Mouse (Mus musculus): Measurements from ENCODE around the gene Eef1a2. TPM values are rescaled to one million over a fixed set of nuclear protein-coding genes. Genes with fewer than 3 reads are reported as not detected.

Gene Eef1a2
- polyA plus RNA-seq, 1 experiment from 2014 or later: 24.7 TPM

Other genes with a start within 250 kb of the Eef1a2 start
- gene Ythdf1, start 236.1 kb downstream of the Eef1a2 start, polyA plus RNA-seq (2014; fragmentation: Nextera tagmentation; extraction: Ambion mirVana): 42.6 and 45.7 TPM in 2 replicates
- gene Birc7, start 228.0 kb downstream of the Eef1a2 start, polyA plus RNA-seq (2014; fragmentation: Nextera tagmentation; extraction: Ambion mirVana): 0.39 TPM in 1 of 2 replicates, not detected in the other
- gene Nkain4, start 202.3 kb downstream of the Eef1a2 start, polyA plus RNA-seq (2014; fragmentation: Nextera tagmentation; extraction: Ambion mirVana): 47.5 and 57.4 TPM in 2 replicates
- 53.7 and 59.0 TPM in 2 replicates for gene Arfgap1, start 189.8 kb downstream of the Eef1a2 start, polyA plus RNA-seq (2014; fragmentation: Nextera tagmentation; extraction: Ambion mirVana)
- gene Col20a1, start 170.5 kb downstream of the Eef1a2 start, polyA plus RNA-seq (2014; fragmentation: Nextera tagmentation; extraction: Ambion mirVana): 0.12 and 0.36 TPM in 2 replicates
- 0.04 and 0.07 TPM in 2 replicates for gene Chrna4, start 113.5 kb downstream of the Eef1a2 start, polyA plus RNA-seq (2014; fragmentation: Nextera tagmentation; extraction: Ambion mirVana)
- gene Kcnq2, start 21.7 kb downstream of the Eef1a2 start, polyA plus RNA-seq (2014; fragmentation: Nextera tagmentation; extraction: Ambion mirVana): 0.11 TPM in 1 of 2 replicates, not detected in the other
- 181 and 193 TPM in 2 replicates for gene Ppdpf, start 30.2 kb upstream of the Eef1a2 start, polyA plus RNA-seq (2014; fragmentation: Nextera tagmentation; extraction: Ambion mirVana)
- not detected in 2 replicates for gene Ptk6, start 45.8 kb upstream of the Eef1a2 start, polyA plus RNA-seq (2014; fragmentation: Nextera tagmentation; extraction: Ambion mirVana)
- gene Srms, start 56.2 kb upstream of the Eef1a2 start, polyA plus RNA-seq (2014; fragmentation: Nextera tagmentation; extraction: Ambion mirVana): 0.08 and 0.09 TPM in 2 replicates
- not detected in 2 replicates for gene Fndc11, start 63.0 kb upstream of the Eef1a2 start, polyA plus RNA-seq (2014; fragmentation: Nextera tagmentation; extraction: Ambion mirVana)
- 1.3 and 1.6 TPM in 2 replicates for gene Helz2, start 85.0 kb upstream of the Eef1a2 start, polyA plus RNA-seq (2014; fragmentation: Nextera tagmentation; extraction: Ambion mirVana)
- gene Gmeb2, start 131.0 kb upstream of the Eef1a2 start, polyA plus RNA-seq (2014; fragmentation: Nextera tagmentation; extraction: Ambion mirVana): 9.1 and 9.9 TPM in 2 replicates
- gene Stmn3, start 157.5 kb upstream of the Eef1a2 start, polyA plus RNA-seq (2014; fragmentation: Nextera tagmentation; extraction: Ambion mirVana): 0.24 and 3.6 TPM in 2 replicates
- gene Rtel1, start 162.7 kb upstream of the Eef1a2 start, polyA plus RNA-seq (2014; fragmentation: Nextera tagmentation; extraction: Ambion mirVana): 21.1 and 25.3 TPM in 2 replicates
- 26.3 and 26.5 TPM in 2 replicates for gene Zgpat, start 207.9 kb upstream of the Eef1a2 start, polyA plus RNA-seq (2014; fragmentation: Nextera tagmentation; extraction: Ambion mirVana)
- gene Arfrp1, start 208.4 kb upstream of the Eef1a2 start, polyA plus RNA-seq (2014; fragmentation: Nextera tagmentation; extraction: Ambion mirVana): 42.8 and 46.9 TPM in 2 replicates
- 13.6 and 13.7 TPM in 2 replicates for gene Lime1, start 223.1 kb upstream of the Eef1a2 start, polyA plus RNA-seq (2014; fragmentation: Nextera tagmentation; extraction: Ambion mirVana)

Measured in heart, embryonic 14.5 days (tissue).